Mouse (Mus musculus) frontal cortex, adult (tissue): ENCODE measurements around the gene Sh2d5.

ENCODE experiments used
- ATAC-seq: cut with Nextera tagmentation; 2 replicates; pipeline ENCODE4 v1.9.2; 2017; ENCODE audit warnings: mild to moderate bottlenecking, moderate library complexity, mixed read lengths; ENCODE audit not compliant: low TSS enrichment

Sh2d5 gene

GRCm38 (mm10) chr4:138250088-138250960 lies at the start of gene Sh2d5, which contains the start of gene Kif17:
Gene Sh2d5, plus strand, starts transcription at chr4:138250403.
Gene Kif17, plus strand, starts transcription at chr4:138250435.
- ATAC-seq: peak; percentile 65

- no peak for ATAC-seq
These were observed 49.4 kb upstream of the Sh2d5 start for GRCm38 (mm10) chr4:138200769-138201168.

- no peak for ATAC-seq
These were observed 48.5 kb upstream of the Sh2d5 start for GRCm38 (mm10) chr4:138201696-138202095.

- ATAC-seq: no peak
These were observed 40.1 kb upstream of the Sh2d5 start for GRCm38 (mm10) chr4:138210116-138210515.

GRCm38 (mm10) chr4:138213861-138214260 lies 36.3 kb upstream of the Sh2d5 start:
- ATAC-seq: no peak

- peak; percentile 4; the same call in 1 of the 2 replicates for ATAC-seq
These were observed 34.5 kb upstream of the Sh2d5 start for GRCm38 (mm10) chr4:138215671-138216199.

- ATAC-seq: peak; percentile 51
These were observed 33.9 kb upstream of the Sh2d5 start, which contains the start of gene Hp1bp3 for GRCm38 (mm10) chr4:138216200-138216890. Gene Hp1bp3, plus strand, starts transcription at chr4:138216296.

- peak; percentile 90 for ATAC-seq
These were observed 33.3 kb upstream of the Sh2d5 start for GRCm38 (mm10) chr4:138216891-138217392.

GRCm38 (mm10) chr4:138217441-138217840 lies 32.8 kb upstream of the Sh2d5 start:
- peak; percentile 13; the same call in 1 of the 2 replicates for ATAC-seq

GRCm38 (mm10) chr4:138217951-138218685 lies 32.1 kb upstream of the Sh2d5 start:
- ATAC-seq: no peak

GRCm38 (mm10) chr4:138219331-138219730 lies 30.9 kb upstream of the Sh2d5 start:
- ATAC-seq: no peak

GRCm38 (mm10) chr4:138220761-138221160 lies 29.4 kb upstream of the Sh2d5 start:
- ATAC-seq: no peak

GRCm38 (mm10) chr4:138221406-138221805 lies 28.8 kb upstream of the Sh2d5 start:
- ATAC-seq: no peak

- ATAC-seq: no peak
These were observed 27.8 kb upstream of the Sh2d5 start for GRCm38 (mm10) chr4:138222396-138222795.

GRCm38 (mm10) chr4:138223623-138224022 lies 26.6 kb upstream of the Sh2d5 start:
- ATAC-seq: no peak

- peak; percentile 56 for ATAC-seq
These were observed 3.2 kb upstream of the Sh2d5 start for GRCm38 (mm10) chr4:138246756-138247665.

- no peak for ATAC-seq
These were observed 1.6 kb downstream of the Sh2d5 start for GRCm38 (mm10) chr4:138251819-138252218.

- no peak for ATAC-seq
These were observed 2.0 kb downstream of the Sh2d5 start for GRCm38 (mm10) chr4:138252231-138252630.

- ATAC-seq: no peak
These were observed 7.0 kb downstream of the Sh2d5 start for GRCm38 (mm10) chr4:138257116-138257687.

- ATAC-seq: no peak
These were observed 8.5 kb downstream of the Sh2d5 start for GRCm38 (mm10) chr4:138258663-138259062.
